Mouse (Mus musculus) spleen, adult 2 months (tissue): ENCODE measurements at regions not wholly inside any gene's neighbourhood (a gene's known extent, or its start where the extent isn't known, plus 50 kb on each side); places are given as distances from the start of the nearest gene placed in this dataset.

Experiments used
- CTCF ChIP-seq: fragments of 200-500 bp; IDR thresholded peaks from 2 replicates; pipeline ENCODE4 v1.5.1; 2011; ENCODE audit warnings: mild to moderate bottlenecking, inconsistent platforms; ENCODE audit not compliant: insufficient read depth, insufficient read length, insufficient replicate concordance; ENCODE audit errors: extremely low read depth
- POLR2A ChIP-seq: fragments of 200-500 bp; IDR thresholded peaks from 2 replicates; pipeline ENCODE4 v1.6.1; 2011; ENCODE audit warnings: low read depth, low read length, inconsistent platforms

GRCm38 (mm10) chr5:85895814-85896213 is 169.6 kb downstream of the Cenpc1 start:
- no peak for TF ChIP-seq CTCF
- TF ChIP-seq POLR2A, result no peak
